In genomic region chr1:132366235-132366634, GRCm38 (mm10) we compare ENCODE assay signal across 12 mouse cellular contexts. TPM values are rescaled to one million over a fixed set of nuclear protein-coding genes. Genes with fewer than 3 reads are reported as not detected.
DNase-seq lines count a peak whose midpoint lies in the region; ATAC-seq lines count a peak whose summit lies in the region.
"Had no signal": no experiment of that assay in that cellular context is flagged by ENCODE, and none has a peak within 500 bp of the region (broad histone marks: within the 10 kb centered on the region; RNA-seq: fewer than 3 reads in every experiment).

No protein-coding gene starts in this region.

- H3K9ac ChIP-seq in hindbrain, embryonic 13.5 days: peak overlapping the region; percentile 53; the same call in 1 of the 2 replicates
- H3K9ac ChIP-seq in hindbrain, embryonic 16.5 days (ENCODE audit: low read depth, low read length): no peak overlapping the region
- peak overlapping the region; percentile 54; the same call in 1 of the 2 replicates for H3K9ac ChIP-seq in neural tube, embryonic 13.5 days
- H3K9ac ChIP-seq: embryonic facial prominence, embryonic 12.5 days had no signal

- H3K27me3 ChIP-seq in erythroblast, embryonic 14.5 days (ENCODE audit: control insufficient read depth): no peaks in the 10 kb centered on the region
- no peaks in the 10 kb centered on the region for H3K27me3 ChIP-seq in hindbrain, embryonic 13.5 days
- no peaks in the 10 kb centered on the region for H3K27me3 ChIP-seq in hindbrain, embryonic 16.5 days (replicated peaks; ENCODE audit: control insufficient read depth, insufficient read depth, low read length)
- no peaks in the 10 kb centered on the region for H3K27me3 ChIP-seq in neural tube, embryonic 13.5 days
- H3K27me3 ChIP-seq: embryonic facial prominence, embryonic 12.5 days had no signal

- H3K4me2 ChIP-seq in hindbrain, embryonic 13.5 days: no peak overlapping the region
- H3K4me2 ChIP-seq in hindbrain, embryonic 16.5 days (ENCODE audit: low read length): no peak overlapping the region
- no peak overlapping the region for H3K4me2 ChIP-seq in neural tube, embryonic 13.5 days
- H3K4me2 ChIP-seq: embryonic facial prominence, embryonic 12.5 days had no signal

- DNase-seq in neural tube, embryonic 10.5 days (ENCODE audit: extremely low spot score, low spot score): no peak
- DNase-seq in adrenal gland, adult 8-10 months: no peak
- DNase-seq in kidney, postnatal 25 days: no peak
- DNase-seq: cerebellum, adult 9-10 months had no signal

- no peak for ATAC-seq in erythroblast, adult 5-6 weeks (replicated peaks; ENCODE audit: low FRiP score, poor library complexity, severe bottlenecking)
- no peak for ATAC-seq in hindbrain, embryonic 13.5 days (ENCODE audit: low FRiP score)
- no peak for ATAC-seq in hindbrain, embryonic 16.5 days
- ATAC-seq in neural tube, embryonic 13.5 days (ENCODE audit: low read depth): no peak
- ATAC-seq: hindbrain, postnatal 0 days had no signal

- WGBS in hindbrain, embryonic 13.5 days: 53% methylated on average over 8 of the region's 8 CpGs
- 60% methylated on average over 8 of the region's 8 CpGs for WGBS in hindbrain, embryonic 16.5 days
- WGBS in neural tube, embryonic 13.5 days: 49% methylated on average over 8 of the region's 8 CpGs

- H3K9me3 ChIP-seq in erythroblast, embryonic 14.5 days (ENCODE audit: control insufficient read depth, low read length): no peaks in the 10 kb centered on the region
- no peaks in the 10 kb centered on the region for H3K9me3 ChIP-seq in hindbrain, embryonic 13.5 days
- no peaks in the 10 kb centered on the region for H3K9me3 ChIP-seq in hindbrain, embryonic 16.5 days (ENCODE audit: control insufficient read depth, low read length)
- no peaks in the 10 kb centered on the region for H3K9me3 ChIP-seq in neural tube, embryonic 13.5 days
- H3K9me3 ChIP-seq: embryonic facial prominence, embryonic 12.5 days had no signal

- H3K4me1 ChIP-seq in erythroblast, embryonic 14.5 days (ENCODE audit: control insufficient read depth): peaks cover 86% of the 10 kb centered on the region
- H3K4me1 ChIP-seq in hindbrain, embryonic 13.5 days (replicated peaks): peaks cover 43% of the 10 kb centered on the region
- H3K4me1 ChIP-seq in hindbrain, embryonic 16.5 days (ENCODE audit: control insufficient read depth, insufficient read depth, low read depth, low read length): peaks cover 18% of the 10 kb centered on the region
- H3K4me1 ChIP-seq in neural tube, embryonic 13.5 days (replicated peaks): peaks cover 43% of the 10 kb centered on the region

- H3K36me3 ChIP-seq in erythroblast, embryonic 14.5 days (ENCODE audit: control insufficient read depth): peaks cover 97% of the 10 kb centered on the region
- peaks cover 27% of the 10 kb centered on the region for H3K36me3 ChIP-seq in hindbrain, embryonic 13.5 days
- H3K36me3 ChIP-seq in hindbrain, embryonic 16.5 days (ENCODE audit: control insufficient read depth, insufficient read depth, low read length): no peaks in the 10 kb centered on the region; the same call in 1 of the 2 replicates
- H3K36me3 ChIP-seq in neural tube, embryonic 13.5 days: peaks cover 20% of the 10 kb centered on the region

- H3K27ac ChIP-seq in hindbrain, embryonic 13.5 days: no peak overlapping the region
- H3K27ac ChIP-seq in hindbrain, embryonic 16.5 days (ENCODE audit: low read depth, low read length): no peak overlapping the region
- H3K27ac ChIP-seq in neural tube, embryonic 13.5 days (replicated peaks): peak overlapping the region; percentile 71
- H3K27ac ChIP-seq: embryonic facial prominence, embryonic 12.5 days; kidney, postnatal 0 days had no signal

- peak overlapping the region; percentile 77 for H3K4me3 ChIP-seq in erythroblast, embryonic 14.5 days (replicated peaks)
- no peak overlapping the region for H3K4me3 ChIP-seq in hindbrain, embryonic 13.5 days
- no peak overlapping the region for H3K4me3 ChIP-seq in hindbrain, embryonic 16.5 days (ENCODE audit: low read length)
- no peak overlapping the region for H3K4me3 ChIP-seq in neural tube, embryonic 13.5 days
- H3K4me3 ChIP-seq: embryonic facial prominence, embryonic 12.5 days had no signal

RNA-seq across cellular contexts. Expression of gene Tmcc2, which starts 24.8 kb away (rescaled TPM):
- polyA plus RNA-seq in erythroblast, embryonic 14.5 days (2012): 409 and 495 TPM in 2 replicates
- total RNA-seq in erythroblast, adult 5-6 weeks (2015; ENCODE audit: low replicate concordance): 2,859 and 3,164 TPM in 2 replicates
- total RNA-seq in erythroblast, adult 5-6 weeks (2017; ENCODE audit: low replicate concordance): 5,593 and 6,096 TPM in 2 replicates
- 24.6 and 25.7 TPM in 2 replicates for polyA plus RNA-seq in hindbrain, embryonic 13.5 days (2015; fragmentation: Nextera tagmentation; extraction: Ambion mirVana)
- polyA plus RNA-seq in hindbrain, embryonic 16.5 days (2015; fragmentation: Nextera tagmentation; extraction: Ambion mirVana): 26.6 and 35.5 TPM in 2 replicates
- 32.2 and 33.9 TPM in 2 replicates for polyA plus RNA-seq in neural tube, embryonic 13.5 days (2015; fragmentation: Nextera tagmentation; extraction: Ambion mirVana)
- 10 to 100 TPM; 10.3 to 13.9 (median 12.1) TPM for total RNA-seq in adrenal gland, adult 8-10 months (2022)

RNA-seq across cellular contexts. Expression of gene Nuak2, which starts 50.3 kb away (rescaled TPM):
- 0.02 TPM in 1 of 2 replicates, not detected in the other for polyA plus RNA-seq in erythroblast, embryonic 14.5 days (2012)
- 4.4 and 7.7 TPM in 2 replicates for total RNA-seq in erythroblast, adult 5-6 weeks (2015; ENCODE audit: low replicate concordance)
- 1.8 and 3.7 TPM in 2 replicates for total RNA-seq in erythroblast, adult 5-6 weeks (2017; ENCODE audit: low replicate concordance)
- 17.6 and 22.5 TPM in 2 replicates for polyA plus RNA-seq in hindbrain, embryonic 13.5 days (2015; fragmentation: Nextera tagmentation; extraction: Ambion mirVana)
- polyA plus RNA-seq in hindbrain, embryonic 16.5 days (2015; fragmentation: Nextera tagmentation; extraction: Ambion mirVana): 11.1 and 12.8 TPM in 2 replicates
- polyA plus RNA-seq in neural tube, embryonic 13.5 days (2015; fragmentation: Nextera tagmentation; extraction: Ambion mirVana): 9.0 and 10.5 TPM in 2 replicates
- total RNA-seq in adrenal gland, adult 8-10 months (2022): 10 to 100 TPM in 1 of 4 experiments, 1 to 10 TPM in 3; 3.8 to 11.9 (median 5.2) TPM

RNA-seq across cellular contexts. Expression of gene Dstyk, which starts 51.1 kb away (rescaled TPM):
- 0.07 and 0.09 TPM in 2 replicates for polyA plus RNA-seq in erythroblast, embryonic 14.5 days (2012)
- 36.8 and 37.3 TPM in 2 replicates for total RNA-seq in erythroblast, adult 5-6 weeks (2015; ENCODE audit: low replicate concordance)
- 46.4 and 59.1 TPM in 2 replicates for total RNA-seq in erythroblast, adult 5-6 weeks (2017; ENCODE audit: low replicate concordance)
- 10.0 and 10.3 TPM in 2 replicates for polyA plus RNA-seq in hindbrain, embryonic 13.5 days (2015; fragmentation: Nextera tagmentation; extraction: Ambion mirVana)
- 7.9 and 9.7 TPM in 2 replicates for polyA plus RNA-seq in hindbrain, embryonic 16.5 days (2015; fragmentation: Nextera tagmentation; extraction: Ambion mirVana)
- polyA plus RNA-seq in neural tube, embryonic 13.5 days (2015; fragmentation: Nextera tagmentation; extraction: Ambion mirVana): 9.2 and 9.8 TPM in 2 replicates
- 10 to 100 TPM; 24.4 to 39.9 (median 31.1) TPM for total RNA-seq in adrenal gland, adult 8-10 months (2022)

Comparison
In these comparisons a context has a peak if more than half of its experiments do, and no peak if none do; other contexts are left out.
1. RNA of gene Tmcc2, which starts 24.8 kb away (polyA plus RNA-seq): 409 to 495 TPM in erythroblast, embryonic 14.5 days; 32.2 to 33.9 TPM in neural tube, embryonic 13.5 days, 26.6 to 35.5 TPM in hindbrain, embryonic 16.5 days and 24.6 to 25.7 TPM in hindbrain, embryonic 13.5 days; every median in the first group is over 10 times any median in the second.